Mouse (Mus musculus): Measurements from ENCODE around the gene Il31ra. TPM values are rescaled to one million over a fixed set of nuclear protein-coding genes. Genes with fewer than 3 reads are reported as not detected.

Gene Il31ra
- total RNA-seq, 1 experiment: not detected

DNA sequence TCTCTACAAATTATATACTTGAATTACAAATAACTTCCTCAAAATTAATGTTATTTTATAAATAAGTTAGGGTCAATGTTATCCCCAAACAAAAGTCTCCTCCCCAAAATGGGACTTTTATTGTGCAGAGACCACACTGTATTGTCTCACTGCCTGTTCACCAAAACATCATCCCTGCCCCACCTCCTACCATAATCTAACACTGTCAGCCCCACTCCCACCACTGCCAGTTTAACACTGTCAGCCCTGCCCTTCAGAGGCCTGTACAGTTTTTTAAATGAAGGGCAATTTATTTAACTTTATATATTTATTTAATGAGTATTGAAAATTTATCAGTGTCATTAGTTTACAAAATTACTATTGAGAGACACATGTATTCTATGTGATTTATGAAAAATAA is 31.4 kb upstream of the Il31ra start:
- Histone ChIP-seq H3K27ac (ENCODE audit: insufficient read depth, low read depth, low read length, poor library complexity, severe bottlenecking) (no peak overlapping the region), H3K9ac (ENCODE audit: insufficient read depth, low read depth, low read length, poor library complexity, severe bottlenecking) (no peak overlapping the region), H3K4me3 (ENCODE audit: insufficient read depth in 1 of 2, low read depth in 1 of 2, low read length in 2 of 2, poor library complexity in 1 of 2, severe bottlenecking in 1 of 2) (no peak overlapping the region), H3K9me3 (ENCODE audit: control insufficient read depth, insufficient read depth, low read depth, low read length) (no peaks in the 10 kb centered on the region), H3K4me1 (ENCODE audit: control insufficient read depth in 2 of 2, insufficient read depth in 2 of 2, low read length in 2 of 2, poor library complexity in 1 of 2) (no peaks in the 10 kb centered on the region), H3K36me3 (ENCODE audit: control insufficient read depth, insufficient read depth, low read length, poor library complexity, severe bottlenecking) (no peaks in the 10 kb centered on the region)
- no peak for DNase-seq (ENCODE audit: low read depth, low spot score)
- in situ Hi-C loops (cut with MboI; ENCODE audit: low sequenced_read_pairs in 2 of 2, unreplicated experiment in 2 of 2): no loop called here
- TF ChIP-seq CHD2 (IDR thresholded peaks at IDR 0.05; ENCODE audit: low read depth, low read length) (no peak), ZC3H11A (IDR thresholded peaks at IDR 0.05; ENCODE audit: borderline replicate concordance, low read depth, low read length) (no peak), HCFC1 (IDR thresholded peaks at IDR 0.05; ENCODE audit: borderline replicate concordance, insufficient read depth, low read length) (no peak), ZNF384 (IDR thresholded peaks at IDR 0.05; ENCODE audit: low read depth, low read length) (no peak), MAFK (IDR thresholded peaks at IDR 0.05; ENCODE audit: insufficient read depth, low read depth, low read length) (no peak)

DNA sequence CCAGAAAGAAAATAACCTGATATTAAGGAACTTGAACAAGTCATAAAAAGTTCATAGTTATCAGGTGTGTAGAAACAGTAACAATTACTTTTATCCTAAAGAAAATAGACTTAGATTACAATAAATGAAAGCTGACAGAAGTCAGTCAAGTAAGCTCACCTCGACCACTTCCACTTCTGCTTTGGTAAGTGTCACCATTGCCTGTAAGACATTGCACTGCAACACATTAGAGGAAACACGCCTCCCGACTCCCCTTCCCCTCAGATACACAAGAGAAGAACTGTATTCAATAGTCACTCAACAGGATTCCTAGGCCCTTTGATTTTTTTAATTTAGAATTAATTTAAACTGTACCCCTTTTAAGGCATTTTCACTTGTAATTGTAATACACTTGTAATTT is 30.5 kb upstream of the Il31ra start:
- no peaks in the 10 kb centered on the region for H3K9me3 ChIP-seq (ENCODE audit: control insufficient read depth, insufficient read depth, low read depth, low read length)
- TF ChIP-seq HCFC1 (IDR thresholded peaks at IDR 0.05; ENCODE audit: borderline replicate concordance, insufficient read depth, low read length): no peak
- no peak for TF ChIP-seq CHD2 (IDR thresholded peaks at IDR 0.05; ENCODE audit: low read depth, low read length)
- TF ChIP-seq ZC3H11A (IDR thresholded peaks at IDR 0.05; ENCODE audit: borderline replicate concordance, low read depth, low read length): no peak
- TF ChIP-seq MAFK (IDR thresholded peaks at IDR 0.05; ENCODE audit: insufficient read depth, low read depth, low read length): no peak
- no peak for TF ChIP-seq ZNF384 (IDR thresholded peaks at IDR 0.05; ENCODE audit: low read depth, low read length)
- no peaks in the 10 kb centered on the region for H3K36me3 ChIP-seq (ENCODE audit: control insufficient read depth, insufficient read depth, low read length, poor library complexity, severe bottlenecking)
- no peak overlapping the region for H3K27ac ChIP-seq (ENCODE audit: insufficient read depth, low read depth, low read length, poor library complexity, severe bottlenecking)
- in situ Hi-C loops (cut with MboI; ENCODE audit: low sequenced_read_pairs in 2 of 2, unreplicated experiment in 2 of 2): no loop called here
- no peak for DNase-seq (ENCODE audit: low read depth, low spot score)
- H3K4me3 ChIP-seq (ENCODE audit: insufficient read depth in 1 of 2, low read depth in 1 of 2, low read length in 2 of 2, poor library complexity in 1 of 2, severe bottlenecking in 1 of 2): no peak overlapping the region
- H3K9ac ChIP-seq (ENCODE audit: insufficient read depth, low read depth, low read length, poor library complexity, severe bottlenecking): no peak overlapping the region
- no peaks in the 10 kb centered on the region for H3K4me1 ChIP-seq (ENCODE audit: control insufficient read depth in 2 of 2, insufficient read depth in 2 of 2, low read length in 2 of 2, poor library complexity in 1 of 2)

DNA sequence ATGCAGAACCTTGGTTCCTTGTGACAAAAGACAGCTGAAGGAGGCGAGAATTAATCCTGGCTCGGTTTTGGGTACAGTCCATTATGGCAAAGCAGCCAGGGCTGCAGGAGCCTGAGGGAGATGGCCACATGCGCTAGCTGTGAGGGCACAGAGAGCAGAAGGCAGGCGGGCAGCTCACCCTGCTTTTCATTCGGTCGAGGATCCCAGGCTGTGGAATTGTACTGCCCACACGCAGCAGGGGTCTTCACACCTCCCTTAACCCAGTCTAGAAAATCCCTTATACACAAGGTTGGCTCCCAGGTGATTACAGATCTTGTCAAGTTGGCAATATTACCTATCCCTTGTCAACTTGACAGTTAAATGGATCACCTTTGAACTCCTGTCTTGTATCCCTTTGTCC is 29.5 kb upstream of the Il31ra start:
- Histone ChIP-seq H3K9ac (ENCODE audit: insufficient read depth, low read depth, low read length, poor library complexity, severe bottlenecking) (no peak overlapping the region), H3K4me1 (ENCODE audit: control insufficient read depth in 2 of 2, insufficient read depth in 2 of 2, low read length in 2 of 2, poor library complexity in 1 of 2) (no peaks in the 10 kb centered on the region), H3K27ac (ENCODE audit: insufficient read depth, low read depth, low read length, poor library complexity, severe bottlenecking) (no peak overlapping the region), H3K4me3 (ENCODE audit: insufficient read depth in 1 of 2, low read depth in 1 of 2, low read length in 2 of 2, poor library complexity in 1 of 2, severe bottlenecking in 1 of 2) (no peak overlapping the region), H3K36me3 (ENCODE audit: control insufficient read depth, insufficient read depth, low read length, poor library complexity, severe bottlenecking) (no peaks in the 10 kb centered on the region), H3K9me3 (ENCODE audit: control insufficient read depth, insufficient read depth, low read depth, low read length) (no peaks in the 10 kb centered on the region)
- no peak for TF ChIP-seq MAFK (IDR thresholded peaks at IDR 0.05; ENCODE audit: insufficient read depth, low read depth, low read length)
- no peak for TF ChIP-seq CHD2 (IDR thresholded peaks at IDR 0.05; ENCODE audit: low read depth, low read length)
- no peak for TF ChIP-seq HCFC1 (IDR thresholded peaks at IDR 0.05; ENCODE audit: borderline replicate concordance, insufficient read depth, low read length)
- TF ChIP-seq ZC3H11A (IDR thresholded peaks at IDR 0.05; ENCODE audit: borderline replicate concordance, low read depth, low read length): no peak
- TF ChIP-seq ZNF384 (IDR thresholded peaks at IDR 0.05; ENCODE audit: low read depth, low read length): no peak
- DNase-seq (ENCODE audit: low read depth, low spot score): no peak
- in situ Hi-C loops (cut with MboI; ENCODE audit: low sequenced_read_pairs in 2 of 2, unreplicated experiment in 2 of 2): no loop called here

DNA sequence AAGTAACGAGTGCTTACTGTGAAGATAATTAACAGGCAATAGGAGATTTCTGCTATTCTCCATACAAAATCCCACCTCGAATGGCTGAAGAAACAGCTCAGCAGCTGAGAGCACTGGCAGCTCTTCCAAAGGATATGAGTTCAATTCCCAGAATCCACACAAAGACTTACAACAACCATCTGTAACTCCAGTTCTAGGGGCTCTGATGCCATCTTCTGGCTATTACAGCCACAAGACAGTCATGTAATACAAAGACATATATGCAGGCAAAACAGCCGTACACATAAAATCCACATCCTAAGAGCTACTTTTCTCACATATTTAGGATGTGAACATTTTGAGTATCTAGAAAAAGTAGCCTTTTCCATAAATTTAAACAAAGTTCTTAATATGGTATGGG is 27.4 kb upstream of the Il31ra start:
- TF ChIP-seq HCFC1 (IDR thresholded peaks at IDR 0.05; ENCODE audit: borderline replicate concordance, insufficient read depth, low read length): no peak
- TF ChIP-seq MAFK (IDR thresholded peaks at IDR 0.05; ENCODE audit: insufficient read depth, low read depth, low read length): no peak
- TF ChIP-seq ZC3H11A (IDR thresholded peaks at IDR 0.05; ENCODE audit: borderline replicate concordance, low read depth, low read length): no peak
- TF ChIP-seq ZNF384 (IDR thresholded peaks at IDR 0.05; ENCODE audit: low read depth, low read length): no peak
- TF ChIP-seq CHD2 (IDR thresholded peaks at IDR 0.05; ENCODE audit: low read depth, low read length): no peak
- Histone ChIP-seq H3K4me1 (ENCODE audit: control insufficient read depth in 2 of 2, insufficient read depth in 2 of 2, low read length in 2 of 2, poor library complexity in 1 of 2) (no peaks in the 10 kb centered on the region), H3K27ac (ENCODE audit: insufficient read depth, low read depth, low read length, poor library complexity, severe bottlenecking) (no peak overlapping the region), H3K4me3 (ENCODE audit: insufficient read depth in 1 of 2, low read depth in 1 of 2, low read length in 2 of 2, poor library complexity in 1 of 2, severe bottlenecking in 1 of 2) (no peak overlapping the region), H3K9me3 (ENCODE audit: control insufficient read depth, insufficient read depth, low read depth, low read length) (no peaks in the 10 kb centered on the region), H3K36me3 (ENCODE audit: control insufficient read depth, insufficient read depth, low read length, poor library complexity, severe bottlenecking) (no peaks in the 10 kb centered on the region), H3K9ac (ENCODE audit: insufficient read depth, low read depth, low read length, poor library complexity, severe bottlenecking) (no peak overlapping the region)
- no peak for DNase-seq (ENCODE audit: low read depth, low spot score)
- in situ Hi-C loops (cut with MboI; ENCODE audit: low sequenced_read_pairs in 2 of 2, unreplicated experiment in 2 of 2): no loop called here

DNA sequence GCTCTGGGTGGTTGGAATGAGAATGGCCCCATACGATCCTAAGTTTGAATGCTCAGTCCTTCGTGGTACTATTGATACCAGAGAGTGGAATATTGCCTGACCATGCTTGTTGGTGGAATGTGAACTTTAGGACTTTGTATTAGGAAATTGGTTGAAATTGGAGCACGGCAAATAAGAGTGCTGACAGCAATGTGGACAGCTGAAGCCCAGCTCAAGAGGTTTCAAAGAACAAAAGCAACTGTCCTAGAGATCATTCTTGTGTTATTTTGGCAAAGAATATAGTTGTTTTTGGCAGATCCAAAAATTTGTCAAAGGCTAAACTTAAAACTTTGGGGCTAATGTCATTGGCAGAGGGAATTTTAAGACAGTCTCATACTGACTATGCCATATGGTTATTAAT is 14.4 kb upstream of the Il31ra start:
- Histone ChIP-seq H3K36me3 (ENCODE audit: control insufficient read depth, insufficient read depth, low read length, poor library complexity, severe bottlenecking) (no peaks in the 10 kb centered on the region), H3K9me3 (ENCODE audit: control insufficient read depth, insufficient read depth, low read depth, low read length) (no peaks in the 10 kb centered on the region), H3K4me3 (ENCODE audit: insufficient read depth in 1 of 2, low read depth in 1 of 2, low read length in 2 of 2, poor library complexity in 1 of 2, severe bottlenecking in 1 of 2) (no peak overlapping the region), H3K27ac (ENCODE audit: insufficient read depth, low read depth, low read length, poor library complexity, severe bottlenecking) (no peak overlapping the region), H3K9ac (ENCODE audit: insufficient read depth, low read depth, low read length, poor library complexity, severe bottlenecking) (no peak overlapping the region), H3K4me1 (ENCODE audit: control insufficient read depth in 2 of 2, insufficient read depth in 2 of 2, low read length in 2 of 2, poor library complexity in 1 of 2) (no peaks in the 10 kb centered on the region)
- in situ Hi-C loops (cut with MboI; ENCODE audit: low sequenced_read_pairs in 2 of 2, unreplicated experiment in 2 of 2): no loop called here
- TF ChIP-seq CHD2 (IDR thresholded peaks at IDR 0.05; ENCODE audit: low read depth, low read length): no peak
- TF ChIP-seq HCFC1 (IDR thresholded peaks at IDR 0.05; ENCODE audit: borderline replicate concordance, insufficient read depth, low read length): no peak
- TF ChIP-seq ZC3H11A (IDR thresholded peaks at IDR 0.05; ENCODE audit: borderline replicate concordance, low read depth, low read length): no peak
- no peak for TF ChIP-seq MAFK (IDR thresholded peaks at IDR 0.05; ENCODE audit: insufficient read depth, low read depth, low read length)
- no peak for TF ChIP-seq ZNF384 (IDR thresholded peaks at IDR 0.05; ENCODE audit: low read depth, low read length)
- no peak for DNase-seq (ENCODE audit: low read depth, low spot score)

Measured in ES-E14 (cell line).